Mouse (Mus musculus) stomach, embryonic 16.5 days (tissue): ENCODE results near the gene Tnip3. TPM values are rescaled to one million over a fixed set of nuclear protein-coding genes. Genes with fewer than 3 reads are reported as not detected.

Source experiments
- ATAC-seq: fragments of 200-750 bp; cut with Nextera tagmentation; 2 replicates; pipeline ENCODE4 v1.8.0; 2017; ENCODE audit warnings: moderate number of reproducible peaks, moderate TSS enrichment; ENCODE audit not compliant: insufficient read depth, low FRiP score
- H3K27ac ChIP-seq: fragments of 300-500 bp; sonication (generic); 2 replicates; pipeline ENCODE4 v1.5.1; 2014; ENCODE audit warnings: low read length
- H3K27me3 ChIP-seq: fragments of 300-500 bp; sonication (generic); 2 replicates; pipeline ENCODE4 v1.6.1; 2014; ENCODE audit warnings: low read length, control low read depth, mixed read lengths; ENCODE audit not compliant: control insufficient read depth, insufficient read depth
- H3K36me3 ChIP-seq: fragments of 300-500 bp; sonication (generic); 2 replicates; pipeline ENCODE4 v1.6.1; 2014; ENCODE audit warnings: low read length; ENCODE audit not compliant: control insufficient read depth, insufficient read depth
- H3K4me1 ChIP-seq: fragments of 300-500 bp; sonication (generic); 2 replicates; pipeline ENCODE4 v1.6.1; 2014; ENCODE audit warnings: low read length, control low read depth, mixed read lengths; ENCODE audit not compliant: control insufficient read depth, insufficient read depth
- H3K4me2 ChIP-seq: fragments of 300-500 bp; sonication (generic); 2 replicates; pipeline ENCODE4 v1.6.1; 2014; ENCODE audit warnings: low read depth, low read length, mixed read lengths
- H3K4me3 ChIP-seq: fragments of 300-500 bp; sonication (generic); replicated peaks from 2 replicates; pipeline ENCODE4 v1.5.1; 2014; ENCODE audit warnings: mild to moderate bottlenecking, low read length
- H3K9ac ChIP-seq: fragments of 300-500 bp; sonication (generic); 2 replicates; pipeline ENCODE4 v1.6.1; 2014; ENCODE audit warnings: low read length
- H3K9me3 ChIP-seq: fragments of 300-500 bp; sonication (generic); replicated peaks from 2 replicates; pipeline ENCODE4 v1.6.1; 2016; ENCODE audit warnings: low read length, control low read depth; ENCODE audit not compliant: control insufficient read depth
- WGBS: fragments of 180-500 bp; shearing (Covaris S2); extraction: QIAGEN DNeasy Blood & Tissue Kit; methylation state at CpG from one replicate; pipeline ENCODE4 v1.1.7; 2014; 5-methylcytosine and 5-hydroxymethylcytosine counted together
- polyA plus RNA-seq: library from polyadenylated mRNA; unstranded; fragments of >200 nt; fragmentation: Nextera tagmentation; extraction: Ambion mirVana; gene quantifications from 2 replicates; pipeline ENCODE4 v1.2.1, GENCODE M21; 2015

The Tnip3 gene
- polyA plus RNA-seq, 1 experiment from 2014 or later: 0.22 TPM

DNA sequence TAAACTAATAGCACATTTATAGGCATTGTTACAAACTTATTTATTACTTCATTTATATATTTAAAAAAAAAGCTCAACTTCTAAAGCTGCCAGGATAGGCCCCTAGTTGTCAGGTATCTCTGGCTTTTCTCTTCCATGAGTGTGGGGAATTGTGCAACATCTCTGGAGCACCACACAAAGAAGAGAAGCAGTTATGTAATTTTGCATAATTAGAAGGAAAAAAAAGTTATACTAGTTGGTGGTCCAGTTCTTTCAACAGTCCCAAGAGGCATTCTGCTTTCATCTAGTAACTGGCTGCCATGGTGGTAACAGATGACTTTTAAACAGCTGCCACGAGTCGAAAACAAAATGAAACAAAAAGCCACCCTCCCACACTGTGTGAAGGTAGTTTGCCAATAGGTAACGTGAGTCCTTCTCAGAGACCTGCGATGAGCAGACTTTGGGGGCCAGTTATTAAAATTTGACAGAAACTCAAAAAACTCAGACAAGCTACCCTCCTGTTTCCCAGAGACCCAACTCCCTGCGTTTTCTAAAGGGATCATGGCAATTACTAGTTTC is 12.3 kb downstream of the Tnip3 start:
- Histone ChIP-seq H3K4me2 (no peak overlapping the region), H3K27ac (no peak overlapping the region), H3K27me3 (no peaks in the 10 kb centered on the region), H3K9ac (no peak overlapping the region), H3K9me3 (no peaks in the 10 kb centered on the region), H3K36me3 (no peaks in the 10 kb centered on the region), H3K4me3 (no peak overlapping the region), H3K4me1 (no peaks in the 10 kb centered on the region)
- 45% methylated on average over 5 of the region's 5 CpGs for WGBS
- no peak for ATAC-seq

DNA sequence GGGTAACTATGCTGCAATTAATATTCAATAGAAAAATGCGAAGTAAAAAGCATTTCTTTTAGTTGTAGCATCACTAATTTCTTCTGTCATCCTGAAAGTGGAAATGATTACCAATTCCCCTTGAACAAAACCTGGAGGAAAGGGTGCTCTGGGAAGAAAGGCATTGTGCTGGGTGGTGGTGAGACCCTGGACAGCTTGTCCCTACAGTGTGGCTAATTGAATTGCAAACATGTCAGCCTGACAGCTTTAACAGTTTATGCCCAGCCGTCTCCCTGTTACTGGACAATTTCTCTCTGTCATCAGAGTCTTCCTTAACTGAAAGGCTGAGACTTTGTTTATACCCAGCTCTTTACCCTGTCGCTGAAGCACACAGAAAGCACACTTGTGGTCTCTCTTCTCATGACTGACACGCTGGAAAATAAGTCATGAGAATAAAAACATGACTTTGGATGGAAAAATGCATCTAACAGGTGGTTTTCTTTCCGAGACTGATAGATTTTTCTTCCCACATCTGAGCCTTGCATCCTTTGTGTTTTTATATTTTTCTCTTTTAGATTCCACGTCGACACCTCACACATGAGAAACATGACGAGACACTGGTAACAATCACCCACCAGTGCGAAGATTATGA is 13.0 kb downstream of the Tnip3 start:
- no peak overlapping the region for H3K27ac ChIP-seq
- WGBS: 57% methylated on average over 9 of the region's 9 CpGs
- H3K4me1 ChIP-seq: no peaks in the 10 kb centered on the region
- no peaks in the 10 kb centered on the region for H3K36me3 ChIP-seq
- no peak overlapping the region for H3K9ac ChIP-seq
- no peaks in the 10 kb centered on the region for H3K27me3 ChIP-seq
- no peak overlapping the region for H3K4me2 ChIP-seq
- no peak for ATAC-seq
- H3K4me3 ChIP-seq: no peak overlapping the region
- H3K9me3 ChIP-seq: no peaks in the 10 kb centered on the region

DNA sequence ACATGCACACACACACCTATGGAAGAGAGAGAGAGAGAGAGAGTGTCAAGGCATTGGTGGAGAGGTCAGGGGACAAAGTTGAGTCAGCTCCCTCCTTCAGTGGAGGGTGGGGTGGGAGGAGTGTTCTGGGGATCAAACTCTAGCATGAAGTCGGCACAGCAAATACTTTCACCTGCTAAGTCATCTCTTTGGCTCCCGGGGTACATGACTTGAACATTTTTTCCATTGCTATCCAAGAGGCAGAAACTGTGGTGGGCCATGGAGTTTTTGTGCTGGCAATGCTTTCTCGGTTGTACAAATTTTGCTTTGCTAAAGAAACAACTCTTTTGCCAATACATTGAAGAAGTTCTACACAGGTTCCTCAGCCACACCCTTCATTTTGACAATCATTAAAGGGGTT is 13.8 kb downstream of the Tnip3 start:
- Histone ChIP-seq H3K36me3 (no peaks in the 10 kb centered on the region), H3K4me3 (no peak overlapping the region), H3K9me3 (no peaks in the 10 kb centered on the region), H3K27ac (no peak overlapping the region), H3K4me2 (no peak overlapping the region), H3K27me3 (no peaks in the 10 kb centered on the region), H3K9ac (no peak overlapping the region), H3K4me1 (no peaks in the 10 kb centered on the region)
- no peak for ATAC-seq
- 73% methylated on average over 3 of the region's 3 CpGs for WGBS

DNA sequence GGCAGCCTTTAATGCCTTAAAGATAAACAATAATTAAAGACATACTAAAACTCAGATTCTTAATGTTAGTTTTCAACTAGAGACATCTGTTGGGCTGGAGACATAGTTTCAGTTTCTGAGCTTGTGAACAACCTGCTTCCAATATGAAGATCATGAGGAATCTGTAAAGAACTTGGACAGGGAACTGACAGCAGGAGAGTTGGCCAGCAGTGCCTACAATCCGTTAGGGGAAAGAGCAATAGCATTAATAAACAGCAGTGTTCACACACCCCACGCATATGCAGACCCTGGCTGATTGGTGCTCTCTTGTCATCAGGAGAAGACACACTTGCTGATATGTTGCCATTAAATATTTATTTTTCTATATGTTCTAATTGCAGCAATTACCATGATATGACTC is 15.0 kb downstream of the Tnip3 start:
- Histone ChIP-seq H3K9ac (no peak overlapping the region), H3K4me1 (no peaks in the 10 kb centered on the region), H3K27ac (no peak overlapping the region), H3K4me2 (no peak overlapping the region), H3K27me3 (no peaks in the 10 kb centered on the region), H3K9me3 (no peaks in the 10 kb centered on the region), H3K36me3 (no peaks in the 10 kb centered on the region), H3K4me3 (no peak overlapping the region)
- no peak for ATAC-seq
- 62% methylated on average over 2 of the region's 2 CpGs for WGBS

DNA sequence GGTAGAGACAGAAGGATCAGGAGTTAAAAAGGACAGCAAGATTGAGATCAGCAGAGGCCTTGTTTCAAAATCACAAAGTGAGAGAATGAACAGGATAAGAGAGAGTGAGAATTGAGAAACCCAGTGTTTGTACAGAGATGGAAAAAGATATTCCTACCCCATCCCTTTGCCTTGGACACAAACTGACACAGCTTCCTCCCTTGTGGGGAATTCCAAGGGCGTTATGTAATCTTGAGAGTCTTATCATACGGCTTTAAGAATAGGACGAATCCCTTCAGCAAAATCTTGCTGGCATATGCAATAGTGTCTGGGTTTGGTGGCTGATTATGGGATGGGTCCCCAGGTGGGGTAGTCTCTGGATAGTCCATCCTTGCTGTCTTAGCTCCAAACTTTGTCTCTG is 16.0 kb downstream of the Tnip3 start:
- Histone ChIP-seq H3K4me2 (no peak overlapping the region), H3K4me3 (no peak overlapping the region), H3K9ac (no peak overlapping the region), H3K36me3 (no peaks in the 10 kb centered on the region), H3K27ac (no peak overlapping the region), H3K9me3 (no peaks in the 10 kb centered on the region), H3K4me1 (no peaks in the 10 kb centered on the region), H3K27me3 (no peaks in the 10 kb centered on the region)
- no peak for ATAC-seq
- WGBS: 65% methylated on average over 3 of the region's 3 CpGs

DNA sequence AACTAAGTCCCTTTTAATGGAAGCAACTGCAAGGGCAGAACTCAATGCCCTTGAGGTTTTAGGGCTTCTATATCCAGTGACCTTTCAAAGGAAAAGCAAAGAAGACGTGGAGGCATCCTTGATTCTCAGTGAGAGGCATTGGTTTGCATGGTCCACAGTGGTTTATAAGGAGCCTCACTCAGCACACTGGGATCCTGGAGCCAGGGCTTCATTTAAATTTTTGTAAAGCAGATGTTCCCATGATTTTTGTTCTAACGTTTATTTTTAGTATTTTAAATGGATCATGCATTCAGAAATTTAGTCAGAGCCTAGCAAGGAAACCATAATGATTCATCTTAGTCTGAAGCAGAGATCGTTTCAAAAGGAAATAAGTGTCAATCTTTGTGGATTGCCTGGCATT is 17.3 kb downstream of the Tnip3 start:
- H3K4me3 ChIP-seq: no peak overlapping the region
- no peaks in the 10 kb centered on the region for H3K4me1 ChIP-seq
- no peak for ATAC-seq
- 33% methylated on average over 3 of the region's 3 CpGs for WGBS
- H3K9ac ChIP-seq: no peak overlapping the region
- H3K36me3 ChIP-seq: no peaks in the 10 kb centered on the region
- no peaks in the 10 kb centered on the region for H3K27me3 ChIP-seq
- H3K4me2 ChIP-seq: no peak overlapping the region
- no peaks in the 10 kb centered on the region for H3K9me3 ChIP-seq
- no peak overlapping the region for H3K27ac ChIP-seq

DNA sequence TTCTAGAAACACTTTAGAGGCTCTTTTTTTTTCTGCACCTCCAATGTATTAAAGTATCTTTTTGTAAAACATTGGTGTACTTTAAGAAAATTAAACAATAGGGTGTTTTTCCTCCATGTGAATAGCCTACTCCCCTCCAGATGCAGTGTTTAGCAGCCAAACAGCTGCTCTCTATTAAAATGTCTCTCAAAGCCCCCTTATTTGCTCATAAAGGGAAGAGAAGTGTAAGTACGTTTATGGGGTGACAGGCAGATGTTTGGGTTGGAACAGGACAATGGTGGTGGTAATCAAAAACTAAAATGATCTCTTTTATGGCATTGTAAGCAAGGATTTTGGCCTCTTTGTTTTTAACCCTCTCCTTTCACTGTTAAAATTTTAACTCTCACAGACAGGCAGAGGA is 17.8 kb downstream of the Tnip3 start:
- ATAC-seq: no peak
- H3K4me3 ChIP-seq: no peak overlapping the region
- no peaks in the 10 kb centered on the region for H3K9me3 ChIP-seq
- H3K27ac ChIP-seq: no peak overlapping the region
- 23% methylated on average over 1 of the region's 1 CpGs for WGBS
- H3K4me1 ChIP-seq: no peaks in the 10 kb centered on the region
- H3K27me3 ChIP-seq: no peaks in the 10 kb centered on the region
- no peaks in the 10 kb centered on the region for H3K36me3 ChIP-seq
- H3K9ac ChIP-seq: no peak overlapping the region
- H3K4me2 ChIP-seq: no peak overlapping the region

DNA sequence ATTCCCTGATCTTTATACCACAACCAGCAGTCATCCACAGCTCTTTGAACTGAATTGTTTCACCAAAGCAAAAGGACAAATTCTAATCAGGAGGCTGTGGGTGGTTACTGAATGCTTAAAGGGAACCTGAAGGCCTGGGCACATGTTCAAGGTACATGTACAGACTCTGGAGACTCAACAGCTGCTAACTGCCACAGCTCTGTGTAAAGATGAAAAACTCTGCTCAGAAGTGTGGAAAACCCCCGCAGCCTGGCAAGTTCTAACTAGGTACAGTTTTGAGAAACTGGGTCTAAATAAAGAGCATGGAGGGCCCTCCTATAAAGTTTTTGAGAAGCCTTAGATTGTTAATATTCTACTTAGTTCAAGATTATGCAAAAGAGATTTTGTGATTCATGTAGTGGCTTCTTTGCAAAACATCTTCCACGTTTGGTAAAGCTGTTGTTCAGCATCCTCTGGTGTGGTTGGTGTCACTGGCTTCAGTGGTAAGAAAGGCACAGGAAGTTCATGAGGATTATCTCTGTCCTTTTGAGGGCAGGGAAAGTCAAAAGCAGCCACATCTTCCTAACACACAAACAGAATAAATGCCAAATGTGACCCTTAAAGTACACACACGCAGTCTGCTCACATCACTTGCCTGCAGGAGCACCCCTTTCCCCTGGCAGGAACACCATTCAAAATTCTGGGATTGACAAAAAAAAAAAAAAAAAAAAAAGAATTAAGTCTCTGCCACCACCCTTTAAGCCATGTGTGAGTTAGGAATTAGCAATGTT is 39.0 kb downstream of the Tnip3 start:
- Histone ChIP-seq H3K9me3 (no peaks in the 10 kb centered on the region), H3K36me3 (no peaks in the 10 kb centered on the region), H3K9ac (no peak overlapping the region), H3K4me2 (no peak overlapping the region), H3K4me3 (no peak overlapping the region), H3K27ac (no peak overlapping the region), H3K4me1 (no peaks in the 10 kb centered on the region), H3K27me3 (no peaks in the 10 kb centered on the region)
- ATAC-seq: no peak
- WGBS: 68% methylated on average over 3 of the region's 3 CpGs

DNA sequence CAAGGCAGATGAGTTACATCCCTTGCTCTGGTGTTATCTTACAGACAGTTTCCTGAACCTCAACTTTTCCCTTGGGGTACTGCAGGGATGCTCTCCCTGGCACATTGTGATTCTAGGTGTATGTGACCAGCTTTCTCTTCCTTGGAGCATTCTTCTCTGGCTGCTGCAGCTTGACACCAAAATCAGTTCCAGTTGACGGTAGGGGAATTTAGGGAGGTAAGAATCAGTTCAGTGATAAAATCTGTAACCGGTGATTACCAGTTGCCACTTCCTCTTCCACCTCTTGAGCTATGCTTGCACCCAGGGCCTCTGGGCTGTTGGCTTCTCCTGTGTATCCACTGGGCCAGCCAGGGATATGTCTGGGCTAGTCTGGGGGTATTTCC is 39.5 kb downstream of the Tnip3 start:
- ATAC-seq: no peak
- Histone ChIP-seq H3K4me2 (no peak overlapping the region), H3K27me3 (no peaks in the 10 kb centered on the region), H3K4me3 (no peak overlapping the region), H3K4me1 (no peaks in the 10 kb centered on the region), H3K9ac (no peak overlapping the region), H3K9me3 (no peaks in the 10 kb centered on the region), H3K36me3 (no peaks in the 10 kb centered on the region), H3K27ac (no peak overlapping the region)
- WGBS: 67% methylated on average over 2 of the region's 2 CpGs
